Mouse (Mus musculus) midbrain, embryonic 12.5 days (tissue): ENCODE results near the gene Vmn1r27. TPM values are rescaled to one million over a fixed set of nuclear protein-coding genes. Genes with fewer than 3 reads are reported as not detected.

Experiments used
- ATAC-seq: fragments of 200-750 bp; cut with Nextera tagmentation; 2 replicates; pipeline ENCODE4 v1.8.0; 2017; ENCODE audit warnings: low read depth, moderate TSS enrichment, moderate library complexity; ENCODE audit not compliant: low FRiP score
- H3K27ac ChIP-seq: fragments of 300-500 bp; sonication (generic); replicated peaks from 2 replicates; pipeline ENCODE4 v1.5.1; 2016; ENCODE audit warnings: mild to moderate bottlenecking
- H3K27me3 ChIP-seq: fragments of 300-500 bp; sonication (generic); 2 replicates; pipeline ENCODE4 v1.6.1; 2016; ENCODE audit warnings: mild to moderate bottlenecking
- H3K36me3 ChIP-seq: fragments of 300-500 bp; sonication (generic); 2 replicates; pipeline ENCODE4 v1.6.1; 2016
- H3K4me1 ChIP-seq: fragments of 300-500 bp; sonication (generic); 2 replicates; pipeline ENCODE4 v1.6.1; 2016
- H3K4me2 ChIP-seq: fragments of 300-500 bp; sonication (generic); replicated peaks from 2 replicates; pipeline ENCODE4 v1.6.1; 2016; ENCODE audit warnings: mild to moderate bottlenecking, moderate library complexity
- H3K4me3 ChIP-seq: fragments of 300-500 bp; sonication (generic); 2 replicates; pipeline ENCODE4 v1.5.1; 2016; ENCODE audit warnings: mild to moderate bottlenecking
- H3K9ac ChIP-seq: fragments of 300-500 bp; sonication (generic); replicated peaks from 2 replicates; pipeline ENCODE4 v1.6.1; 2016; ENCODE audit warnings: mild to moderate bottlenecking, moderate library complexity
- H3K9me3 ChIP-seq: fragments of 300-500 bp; sonication (generic); 2 replicates; pipeline ENCODE4 v1.6.1; 2016; ENCODE audit warnings: mild to moderate bottlenecking
- WGBS: fragments of 180-500 bp; shearing (Covaris S2); methylation state at CpG from one replicate; pipeline ENCODE4 v1.1.7; 2016; 5-methylcytosine and 5-hydroxymethylcytosine counted together
- polyA plus RNA-seq: library from polyadenylated mRNA; unstranded; fragments of >200 nt; fragmentation: Nextera tagmentation; extraction: Ambion mirVana; gene quantifications from 2 replicates; pipeline ENCODE4 v1.2.1, GENCODE M21; 2016

Vmn1r27 gene
- polyA plus RNA-seq, result not detected in 2 replicates

DNA sequence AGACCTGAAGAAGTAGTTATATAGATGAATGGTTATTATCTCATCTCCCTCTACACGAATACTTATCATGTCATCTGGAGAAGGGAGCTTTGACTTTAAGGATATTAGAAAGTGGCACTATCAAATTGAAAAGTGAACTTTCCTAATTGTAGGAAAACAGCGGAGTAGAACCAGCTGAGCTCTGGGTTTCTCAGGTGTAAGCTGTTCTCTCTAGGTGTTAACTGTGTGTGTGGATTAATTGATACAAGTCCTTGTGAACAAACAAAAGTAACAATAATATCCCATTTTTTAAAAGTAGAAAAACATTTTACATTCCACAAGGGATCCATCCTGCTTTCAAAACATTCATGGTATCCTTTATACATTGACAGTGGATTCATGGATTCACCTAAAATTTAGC, at the start of gene Vmn1r27:
Vmn1r27 (minus strand) TSS at position 101 of the 400 bp plus-strand sequence.
- H3K4me3 ChIP-seq, result no peak within 1 kb of the TSS
- no peak within 1 kb of the TSS for H3K4me2 ChIP-seq
- H3K36me3 ChIP-seq, result no peaks in the 10 kb centered on the region
- H3K4me1 ChIP-seq, result no peaks in the 10 kb centered on the region
- no peaks in the 10 kb centered on the region for H3K9me3 ChIP-seq
- no peaks in the 10 kb centered on the region for H3K27me3 ChIP-seq
- 87% methylated on average over 2 of the region's 2 CpGs for WGBS
- no peak for ATAC-seq
- H3K27ac ChIP-seq, result no peak within 1 kb of the TSS
- H3K9ac ChIP-seq, result no peak within 1 kb of the TSS

DNA sequence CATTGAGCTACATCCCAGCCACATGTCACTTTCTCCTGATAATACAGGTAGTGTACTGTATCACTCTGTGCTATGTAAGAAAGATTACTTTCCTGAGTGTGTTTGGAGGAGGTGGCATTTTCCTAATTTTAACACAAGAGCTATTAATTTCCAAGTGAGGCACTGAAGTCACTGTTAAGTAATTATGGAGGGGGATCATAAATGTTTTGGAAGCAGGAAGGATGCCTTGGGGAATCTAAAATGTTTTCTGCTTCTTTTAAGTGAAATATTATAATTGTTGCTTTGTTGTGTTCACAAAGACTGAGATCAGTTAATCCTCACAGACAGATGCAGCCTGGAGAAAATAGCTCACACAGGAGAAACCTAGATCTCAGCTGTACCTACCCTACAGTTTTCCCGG, 43.1 kb upstream of the Vmn1r27 start, which contains the start of gene Vmn1r28:
Vmn1r28 (plus strand) TSS at position 301 of the 400 bp plus-strand sequence.
- no peaks in the 10 kb centered on the region for H3K36me3 ChIP-seq
- H3K27ac ChIP-seq, result no peak within 1 kb of the TSS
- 88% methylated on average over 1 of the region's 1 CpGs for WGBS
- no peak within 1 kb of the TSS for H3K9ac ChIP-seq
- H3K4me2 ChIP-seq, result no peak within 1 kb of the TSS
- no peak for ATAC-seq
- H3K4me3 ChIP-seq, result no peak within 1 kb of the TSS
- no peaks in the 10 kb centered on the region for H3K9me3 ChIP-seq
- H3K4me1 ChIP-seq, result no peaks in the 10 kb centered on the region
- no peaks in the 10 kb centered on the region for H3K27me3 ChIP-seq

DNA sequence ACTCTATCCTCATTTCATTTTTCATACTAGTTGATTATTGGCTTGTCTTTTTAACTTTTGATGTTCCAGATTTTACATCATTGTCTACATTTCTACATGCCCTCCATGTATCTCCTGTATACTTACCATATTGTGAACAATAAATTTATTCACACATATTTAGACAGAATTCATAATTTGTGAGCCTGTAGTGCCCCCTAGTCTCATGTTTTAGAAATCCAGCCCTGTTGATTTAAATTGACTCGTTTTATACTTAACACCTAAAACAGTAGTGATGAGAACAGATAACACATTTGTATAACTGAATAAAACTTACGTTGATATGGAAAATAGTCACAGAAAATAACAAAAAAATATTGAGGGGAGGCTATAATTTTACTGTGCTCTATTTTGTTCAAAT, 2.5 kb downstream of the Vmn1r27 start:
- H3K27me3 ChIP-seq, result no peaks in the 10 kb centered on the region
- H3K4me1 ChIP-seq, result no peaks in the 10 kb centered on the region
- H3K36me3 ChIP-seq, result no peaks in the 10 kb centered on the region
- no peak overlapping the region for H3K4me3 ChIP-seq
- H3K27ac ChIP-seq, result no peak overlapping the region
- ATAC-seq, result no peak
- H3K4me2 ChIP-seq, result no peak overlapping the region
- H3K9ac ChIP-seq, result no peak overlapping the region
- WGBS, result 85% methylated on average over 2 of the region's 2 CpGs
- no peaks in the 10 kb centered on the region for H3K9me3 ChIP-seq

Other genes starting within 250 kb of the Vmn1r27 start
- not detected in 2 replicates for gene Vmn1r25, start 238.0 kb downstream of the Vmn1r27 start, polyA plus RNA-seq
- gene Vmn1r26, start 203.7 kb downstream of the Vmn1r27 start, polyA plus RNA-seq, result not detected in 2 replicates
- gene Vmn1r28, start 43.2 kb upstream of the Vmn1r27 start, polyA plus RNA-seq, result not detected in 2 replicates
- not detected in 2 replicates for gene Vmn1r29, start 82.7 kb upstream of the Vmn1r27 start, polyA plus RNA-seq
- gene Vmn1r30, start 224.6 kb upstream of the Vmn1r27 start, polyA plus RNA-seq, result not detected in 2 replicates